Mouse (Mus musculus): ENCODE measurements around the gene Babam2. TPM values are rescaled to one million over a fixed set of nuclear protein-coding genes. Genes with fewer than 3 reads are reported as not detected.

The Babam2 gene
- total RNA-seq, 2 experiments from 2014 or later: 22.8 to 23.8 TPM

DNA sequence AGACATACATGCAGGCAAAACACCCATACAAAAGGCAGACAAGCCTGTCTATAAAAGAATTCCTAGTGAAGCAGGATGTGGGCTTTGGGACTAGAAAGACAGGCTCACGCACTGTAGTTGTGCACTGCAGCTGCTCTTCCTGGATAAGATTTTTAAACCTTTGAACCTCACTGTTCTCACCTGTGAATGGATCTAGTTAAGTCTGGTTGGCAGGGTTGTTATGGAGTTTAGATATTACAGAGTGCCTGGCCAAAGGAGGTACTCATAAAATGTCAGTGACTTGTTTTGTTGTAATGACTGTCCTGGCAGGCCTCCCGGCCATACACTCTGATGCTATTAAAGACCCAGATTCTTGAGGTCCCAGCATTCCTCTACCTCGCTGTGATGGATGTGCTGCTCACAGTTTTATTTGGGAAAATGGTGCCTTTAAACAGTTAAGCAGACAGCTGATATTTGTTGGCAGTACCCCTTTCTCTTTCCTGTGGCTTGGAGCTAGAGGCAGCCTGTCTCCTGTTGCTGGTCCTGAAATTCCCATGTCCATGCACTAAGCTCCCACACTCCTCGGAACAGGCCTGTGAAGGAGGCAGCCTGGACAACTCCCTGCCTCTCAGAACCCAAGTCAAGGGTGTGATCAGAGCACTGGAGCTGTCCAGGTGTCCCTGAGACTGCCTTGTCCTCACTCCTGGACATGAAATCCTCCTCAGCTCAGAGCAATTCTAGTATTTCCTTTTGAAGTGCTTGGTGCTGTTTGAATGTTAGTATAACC is 299.9 kb downstream of the Babam2 start:
- DNase-seq: no peak

DNA sequence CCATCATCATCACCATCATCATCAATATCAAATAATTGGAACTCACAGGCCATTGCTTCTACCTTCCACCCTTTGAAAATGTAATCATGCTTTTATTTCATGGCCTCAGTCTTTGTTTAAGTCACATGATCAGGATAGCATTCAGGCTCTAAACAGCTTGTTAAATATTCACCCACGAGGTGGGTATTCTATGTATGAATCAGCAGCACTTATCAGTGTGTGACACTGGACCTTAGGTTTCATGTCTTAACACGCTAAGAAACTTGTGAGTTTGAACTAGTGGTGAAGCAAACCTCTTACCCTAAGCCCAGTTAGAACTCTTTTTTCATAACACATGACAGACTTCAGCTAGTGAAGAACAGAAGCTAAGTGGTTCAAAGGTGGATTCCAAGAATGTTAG is 301.3 kb downstream of the Babam2 start:
- no peak for DNase-seq

DNA sequence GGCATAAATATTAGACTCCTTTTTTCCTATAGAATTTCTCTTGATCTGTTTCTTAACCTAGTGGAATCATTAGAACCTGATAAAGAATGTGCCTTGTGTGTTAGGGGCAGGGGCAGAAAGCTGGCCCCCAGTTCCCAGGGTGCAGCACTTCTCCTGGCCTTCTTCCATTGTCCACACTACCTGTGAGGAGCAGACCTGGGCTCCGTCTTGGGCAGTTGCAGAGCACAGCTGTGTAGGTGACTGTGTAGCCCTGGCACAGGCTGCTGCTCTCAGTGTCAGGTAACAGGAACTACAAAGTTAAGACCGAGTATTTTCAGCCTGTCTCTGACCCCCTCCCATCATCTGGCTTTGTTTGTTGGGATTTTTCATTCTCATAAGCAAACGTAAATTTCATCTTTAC is 302.6 kb downstream of the Babam2 start:
- DNase-seq: no peak

- DNase-seq: no peak
Observed at GRCm38 (mm10) chr5:32001266-32001665, 303.8 kb downstream of the Babam2 start.

DNA sequence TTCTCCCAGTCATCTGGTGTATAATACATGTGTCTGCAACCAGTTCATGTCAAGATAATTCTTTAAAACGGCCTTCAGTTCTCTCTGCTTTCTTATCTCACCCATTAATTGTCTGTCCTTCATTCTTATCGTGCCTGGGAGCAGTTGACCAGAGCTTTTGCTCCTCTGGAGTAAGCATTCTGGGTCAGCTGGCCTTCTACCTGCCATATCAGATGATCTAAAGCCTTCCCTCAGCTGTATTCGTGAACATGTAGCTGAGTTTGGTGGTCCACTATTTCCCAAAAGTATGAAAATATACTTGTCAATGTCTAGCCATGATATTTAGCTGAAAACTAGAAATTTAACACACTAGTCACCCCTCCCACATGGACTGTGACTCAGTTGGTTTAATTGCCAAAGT is 304.3 kb downstream of the Babam2 start:
- DNase-seq: no peak

- DNase-seq: peak; percentile 23
Observed at GRCm38 (mm10) chr5:32008401-32008800, 310.9 kb downstream of the Babam2 start.

GRCm38 (mm10) chr5:32010056-32010455 is 312.6 kb downstream of the Babam2 start:
- DNase-seq: no peak

DNA sequence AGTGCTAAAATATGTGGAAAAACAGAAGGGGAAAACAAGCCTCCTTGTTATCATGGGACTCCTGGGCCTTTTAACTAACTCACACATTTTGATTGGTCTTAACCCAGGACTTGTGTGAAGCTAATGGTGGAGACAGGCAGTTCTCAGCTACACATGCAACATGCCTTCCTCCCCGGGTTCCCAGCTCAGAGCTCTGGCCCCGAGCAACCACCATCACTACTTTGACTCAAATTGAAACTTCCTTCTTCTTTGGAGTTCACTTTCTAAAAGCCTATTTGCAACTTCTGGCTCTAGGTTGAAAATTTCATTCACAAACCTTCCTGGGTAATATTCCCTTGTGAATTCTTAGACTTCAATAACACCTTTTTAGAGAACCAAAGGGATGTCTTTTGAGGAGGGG is 315.6 kb downstream of the Babam2 start:
- no peak for DNase-seq

GRCm38 (mm10) chr5:32014786-32015185 is 317.3 kb downstream of the Babam2 start:
- DNase-seq: no peak

- no peak for DNase-seq
Observed at GRCm38 (mm10) chr5:32015949-32016478, 318.5 kb downstream of the Babam2 start.

DNA sequence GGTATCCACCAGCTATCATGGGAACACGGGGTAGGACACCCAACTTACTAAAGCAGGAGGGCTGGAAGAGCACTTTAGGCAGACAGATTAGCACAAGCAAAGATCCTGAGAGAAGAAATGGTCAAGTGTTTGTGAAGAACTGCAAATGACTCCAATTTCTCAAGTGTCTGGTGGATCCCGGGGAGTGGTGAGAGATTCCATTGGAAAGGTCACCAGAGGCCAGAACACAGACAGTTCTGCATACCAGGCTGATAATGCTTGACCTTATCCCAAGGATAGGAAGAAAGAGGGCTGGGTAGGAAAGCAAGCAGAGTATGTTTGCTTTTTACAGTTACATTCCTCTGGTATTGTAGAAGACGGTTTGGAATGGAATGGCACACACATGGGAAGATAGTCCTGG is 320.2 kb downstream of the Babam2 start:
- no peak for DNase-seq

DNA sequence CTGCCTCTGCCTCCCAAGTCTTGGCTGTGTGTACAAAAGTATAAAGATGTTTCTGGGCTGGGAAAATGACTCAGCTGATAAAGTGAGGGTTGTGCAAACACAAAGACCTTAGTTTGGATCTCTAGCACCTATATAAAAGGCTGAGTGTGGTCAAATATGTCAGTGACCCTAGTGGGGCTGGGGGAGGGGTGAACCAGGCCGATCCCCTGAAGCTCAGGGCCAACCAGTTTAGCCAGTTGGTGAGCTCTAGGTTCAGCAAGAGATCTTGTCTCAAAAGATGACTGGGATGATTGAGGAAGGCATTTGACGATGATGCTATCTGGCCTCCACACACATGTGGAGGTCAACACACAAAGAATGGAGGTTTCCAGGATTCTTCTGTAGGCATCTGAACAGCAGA is 320.8 kb downstream of the Babam2 start:
- no peak for DNase-seq

DNA sequence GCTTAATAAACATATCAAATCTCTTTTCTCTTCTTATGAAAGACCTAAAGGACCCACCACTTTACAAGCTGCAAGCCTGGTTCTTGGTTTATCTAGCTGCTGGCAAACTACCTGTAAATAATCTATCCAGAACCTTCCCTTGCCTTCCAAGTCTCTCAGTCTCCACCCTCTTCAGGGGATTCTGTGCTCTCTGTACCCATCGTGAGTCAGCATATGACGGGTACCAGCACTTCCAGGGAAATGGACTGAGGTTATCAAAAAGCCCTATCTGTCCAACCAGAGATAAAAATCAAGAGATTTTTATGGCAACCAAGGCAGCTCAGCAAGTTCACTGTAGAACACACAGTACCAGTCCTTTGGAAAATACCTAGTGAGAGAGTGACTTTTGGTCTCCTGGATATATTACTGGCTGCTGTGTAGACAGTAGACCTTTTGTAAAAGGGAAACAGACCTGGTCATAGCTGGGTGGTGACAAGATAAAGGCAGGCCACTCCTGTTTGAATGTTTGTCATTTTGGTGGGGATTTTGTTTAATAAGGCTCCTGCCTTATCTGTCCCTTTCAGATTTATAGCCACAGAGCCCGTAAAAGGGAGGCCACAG is 332.4 kb downstream of the Babam2 start:
- DNase-seq: no peak

DNA sequence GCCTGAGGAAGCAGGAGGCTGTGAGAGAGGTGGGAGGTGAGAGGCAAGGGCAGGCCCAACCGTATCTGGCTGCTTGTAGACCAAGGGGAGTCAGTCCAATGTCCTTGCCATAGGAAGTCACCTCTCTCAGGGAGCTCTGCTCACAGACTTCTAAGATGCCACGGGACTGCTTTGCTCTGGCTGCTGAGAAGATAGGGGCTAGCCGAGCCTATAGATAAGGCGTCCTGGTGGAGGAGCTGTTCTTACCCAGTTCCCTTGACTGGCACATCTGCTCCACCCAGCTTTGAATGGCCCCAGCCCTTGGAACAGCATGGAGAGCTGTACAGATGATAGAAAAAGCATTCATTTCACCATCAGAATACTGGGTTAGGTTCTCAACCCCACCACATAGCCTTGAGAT is 335.7 kb downstream of the Babam2 start:
- DNase-seq: no peak

GRCm38 (mm10) chr5:32033621-32034020 is 336.1 kb downstream of the Babam2 start:
- peak; percentile 39 for DNase-seq

GRCm38 (mm10) chr5:32034475-32035054 is 337.1 kb downstream of the Babam2 start:
- DNase-seq: no peak

- no peak for DNase-seq
Observed at GRCm38 (mm10) chr5:32035721-32036320, 338.3 kb downstream of the Babam2 start.

GRCm38 (mm10) chr5:32036896-32037295 is 339.4 kb downstream of the Babam2 start:
- DNase-seq: no peak

- no peak for DNase-seq
Observed at GRCm38 (mm10) chr5:32037546-32037945, 340.1 kb downstream of the Babam2 start.

DNA sequence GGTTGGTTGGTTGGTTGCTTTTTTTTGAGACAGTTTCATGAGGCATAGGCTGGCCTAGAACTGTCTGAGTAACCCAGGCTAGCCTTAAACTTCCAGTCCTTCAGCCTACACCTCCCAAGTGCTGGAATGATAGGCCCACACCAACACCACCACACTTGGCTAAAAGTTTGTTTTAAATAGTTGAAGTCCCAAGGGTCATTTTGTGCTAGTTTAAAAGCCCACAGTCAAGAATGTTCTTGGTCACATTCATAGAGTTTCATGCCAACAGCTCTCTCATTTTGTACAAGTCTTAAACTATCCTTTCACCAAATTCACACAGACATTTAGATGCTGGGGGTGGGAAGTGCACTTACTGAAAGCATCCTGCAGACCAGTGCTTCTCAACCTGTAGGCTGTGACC is 341.5 kb downstream of the Babam2 start:
- no peak for DNase-seq

- no peak for DNase-seq
Observed at GRCm38 (mm10) chr5:32039511-32039910, 342.0 kb downstream of the Babam2 start.

DNA sequence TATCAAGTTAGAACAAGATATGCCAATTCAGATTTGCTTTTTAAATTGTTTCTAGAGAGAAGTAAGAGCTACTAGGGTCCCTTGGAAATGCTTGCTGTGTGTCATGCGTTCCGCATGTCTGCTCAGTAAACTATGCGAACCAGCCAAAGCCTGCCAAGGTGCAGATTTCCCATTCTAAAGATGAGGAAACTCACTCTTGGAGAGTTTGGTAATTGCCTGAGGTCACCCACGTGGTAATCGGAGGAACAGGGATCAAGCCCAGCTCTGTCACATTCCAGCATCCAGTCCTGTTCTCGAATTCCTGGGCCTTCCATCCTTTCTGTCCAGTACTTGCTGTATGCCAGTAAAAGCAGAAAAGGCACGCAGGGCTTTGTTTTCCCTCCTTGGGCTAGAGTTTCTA is 345.7 kb downstream of the Babam2 start:
- DNase-seq: no peak

DNA sequence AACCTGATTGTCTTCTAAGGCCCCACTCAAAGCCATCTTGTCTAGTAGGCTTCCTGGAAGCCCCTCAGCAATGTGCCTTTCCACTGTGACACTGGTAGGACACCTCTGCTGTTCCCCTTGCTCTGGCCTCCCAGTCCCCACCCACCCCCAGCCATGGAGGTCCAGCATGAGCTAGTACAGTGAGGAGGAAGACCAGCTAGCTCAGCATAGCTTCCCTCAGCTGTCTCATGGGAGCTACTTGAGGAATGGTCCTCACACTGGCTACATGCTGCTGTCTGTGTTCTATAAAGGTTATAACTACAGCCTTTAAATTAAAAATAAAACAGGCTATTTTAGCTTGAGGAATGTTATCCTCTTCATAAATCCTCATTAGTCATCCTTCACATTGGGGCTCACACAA is 346.5 kb downstream of the Babam2 start:
- DNase-seq: no peak
